Mouse (Mus musculus) urinary bladder, postnatal 36 days (tissue): ENCODE results near the gene Fancm.
"Not testable (repeated sequence)": the region's sequence is repeated elsewhere in the genome, so short reads cannot be mapped to it uniquely, and the experiment has no call there.

ENCODE experiments used
- DNase-seq, 2 experiments: peaks; one replicate each; pipeline ENCODE4 v3.0.0; 2022; ENCODE audit warnings: low spot score in 2 of 2, mixed read lengths in 1 of 2

Fancm gene

GRCm38 (mm10) chr12:65119451-65119850, 44.0 kb downstream of the Fancm start:
- no peak for DNase-seq

- DNase-seq, result not testable (repeated sequence)
Measured at GRCm38 (mm10) chr12:65136121-65136520, 60.7 kb downstream of the Fancm start.

DNA sequence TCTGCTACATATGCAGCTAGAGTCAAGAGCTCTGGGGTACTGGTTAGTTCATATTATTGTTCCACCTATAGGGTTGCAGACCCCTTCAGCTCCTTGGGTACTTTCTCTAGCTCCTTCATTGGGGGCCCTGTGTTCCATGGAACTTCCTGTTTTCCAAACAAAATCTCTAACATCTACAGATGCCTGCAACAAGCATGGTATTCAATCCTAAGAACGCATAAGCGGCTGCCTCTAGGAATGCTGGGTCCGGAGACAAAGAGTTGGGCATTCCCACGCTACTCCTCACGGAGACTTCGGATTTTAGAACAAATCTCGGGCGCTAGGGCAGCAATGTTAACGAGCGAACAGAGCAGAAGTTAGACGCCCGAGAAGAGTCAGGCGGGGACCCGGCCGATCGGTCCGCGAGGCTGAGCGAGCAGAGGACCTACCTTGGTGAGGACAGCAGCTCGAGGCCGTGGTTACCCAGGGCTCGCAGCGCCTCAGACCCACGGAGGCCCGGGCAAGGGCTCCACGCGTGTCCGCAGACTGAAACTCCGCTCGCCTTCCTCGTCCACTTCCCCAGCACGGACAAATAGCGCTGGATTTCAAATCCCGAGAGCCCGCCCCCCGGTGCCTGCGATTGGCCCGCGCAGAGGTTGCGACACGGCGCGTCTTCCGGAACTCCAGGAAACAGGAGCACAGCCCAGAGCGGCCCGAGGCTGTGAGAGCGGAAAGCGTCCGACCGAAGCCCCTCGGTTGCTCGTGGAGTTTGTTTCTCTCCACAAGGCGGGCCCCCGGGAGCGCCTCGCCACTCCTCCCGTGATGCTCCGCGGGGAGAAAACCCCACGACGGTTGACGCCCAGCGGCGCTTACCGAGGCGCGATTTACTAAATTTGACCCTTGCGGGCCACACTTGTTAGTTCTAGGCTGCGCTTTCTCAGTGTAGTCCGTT, 96.9 kb downstream of the Fancm start, which contains the start of gene Mis18bp1:
Mis18bp1 (minus strand) TSS at position 584 of the 931 bp plus-strand sequence.
- peak; percentile 92 to 94 for DNase-seq

- DNase-seq, result peak; percentile 26 to 41
Measured at GRCm38 (mm10) chr12:65172959-65173358, 97.6 kb downstream of the Fancm start.

- no peak for DNase-seq
Measured at GRCm38 (mm10) chr12:65173736-65174135, 98.3 kb downstream of the Fancm start.
